Mouse (Mus musculus): Measurements from ENCODE around the gene Zfp553. TPM values are rescaled to one million over a fixed set of nuclear protein-coding genes. Genes with fewer than 3 reads are reported as not detected.

Zfp553 gene
- polyA plus RNA-seq, 1 experiment from 2014 or later: 74.7 TPM

DNA sequence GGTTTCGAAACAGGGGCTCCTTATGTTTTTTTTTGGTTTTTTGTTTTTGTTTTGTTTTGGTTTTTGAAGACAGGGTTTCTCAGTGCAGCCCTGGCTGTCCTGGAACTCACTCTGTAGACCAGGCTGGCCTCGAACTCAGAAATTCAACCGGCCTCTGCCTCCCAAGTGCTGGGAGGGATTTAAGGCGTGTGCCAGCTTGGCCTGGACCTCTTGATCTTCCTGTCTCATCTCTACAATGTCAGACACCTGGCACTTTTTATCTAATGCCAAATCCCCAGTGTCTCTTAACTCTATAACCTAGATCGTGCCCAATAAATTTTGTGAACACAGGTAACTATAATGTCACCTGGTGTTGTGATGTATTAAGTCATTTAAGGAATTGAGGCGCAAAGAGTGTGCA, 20.5 kb downstream of the Zfp553 start:
- peak overlapping the region; percentile 92 for H3K27ac ChIP-seq
- peak overlapping the region; percentile 59 for H3K4me3 ChIP-seq
- no peak for DNase-seq (ENCODE audit: extremely low spot score, low spot score)
- H3K4me1 ChIP-seq: peaks cover 22% of the 10 kb centered on the region
- WGBS: 79% methylated on average over 6 of the region's 6 CpGs
- H3K9me3 ChIP-seq: no peaks in the 10 kb centered on the region
- H3K27me3 ChIP-seq (ENCODE audit: poor library complexity, severe bottlenecking): no peaks in the 10 kb centered on the region
- H3K36me3 ChIP-seq (replicated peaks): peaks cover 65% of the 10 kb centered on the region

DNA sequence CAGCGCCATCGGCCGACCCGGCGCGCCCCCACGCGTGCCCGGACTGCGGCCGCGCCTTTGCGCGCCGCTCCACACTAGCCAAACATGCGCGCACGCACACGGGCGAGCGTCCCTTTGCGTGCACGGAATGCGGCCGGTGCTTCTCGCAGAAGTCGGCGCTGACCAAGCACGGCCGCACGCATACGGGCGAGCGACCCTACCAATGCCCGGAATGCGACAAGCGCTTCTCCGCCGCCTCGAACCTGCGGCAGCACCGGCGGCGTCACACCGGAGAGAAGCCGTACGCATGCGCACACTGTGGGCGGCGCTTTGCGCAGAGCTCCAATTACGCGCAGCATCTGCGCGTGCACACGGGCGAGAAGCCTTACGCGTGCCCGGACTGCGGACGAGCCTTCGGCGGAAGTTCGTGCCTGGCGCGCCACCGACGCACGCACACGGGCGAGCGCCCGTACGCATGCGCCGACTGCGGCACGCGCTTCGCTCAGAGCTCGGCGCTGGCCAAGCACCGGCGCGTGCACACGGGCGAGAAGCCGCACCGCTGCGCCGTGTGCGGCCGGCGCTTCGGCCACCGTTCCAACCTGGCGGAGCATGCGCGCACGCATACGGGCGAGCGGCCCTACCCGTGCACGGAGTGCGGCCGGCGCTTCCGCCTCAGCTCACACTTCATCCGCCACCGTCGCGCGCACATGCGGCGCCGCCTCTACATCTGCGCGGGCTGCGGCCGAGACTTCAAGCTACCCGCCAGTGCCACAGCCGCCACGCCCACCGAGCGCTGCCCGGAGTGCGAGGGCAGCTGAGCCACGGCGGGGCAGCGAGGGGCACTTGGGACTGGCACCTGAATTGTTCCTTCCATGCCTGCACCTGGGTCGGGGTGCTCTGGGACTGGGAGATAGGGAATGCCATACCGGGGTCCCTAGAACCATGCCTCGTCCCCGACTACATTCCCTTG, 21.2 kb downstream of the Zfp553 start:
- H3K27ac ChIP-seq: peak overlapping the region; percentile 92
- WGBS: under 1% methylated on average over 136 of the region's 136 CpGs
- peaks cover 65% of the 10 kb centered on the region for H3K36me3 ChIP-seq (replicated peaks)
- no peaks in the 10 kb centered on the region for H3K9me3 ChIP-seq
- H3K27me3 ChIP-seq (ENCODE audit: poor library complexity, severe bottlenecking): no peaks in the 10 kb centered on the region
- H3K4me1 ChIP-seq: peaks cover 28% of the 10 kb centered on the region
- H3K4me3 ChIP-seq: peak overlapping the region; percentile 59
- peak; percentile 90 for DNase-seq (ENCODE audit: extremely low spot score, low spot score)

DNA sequence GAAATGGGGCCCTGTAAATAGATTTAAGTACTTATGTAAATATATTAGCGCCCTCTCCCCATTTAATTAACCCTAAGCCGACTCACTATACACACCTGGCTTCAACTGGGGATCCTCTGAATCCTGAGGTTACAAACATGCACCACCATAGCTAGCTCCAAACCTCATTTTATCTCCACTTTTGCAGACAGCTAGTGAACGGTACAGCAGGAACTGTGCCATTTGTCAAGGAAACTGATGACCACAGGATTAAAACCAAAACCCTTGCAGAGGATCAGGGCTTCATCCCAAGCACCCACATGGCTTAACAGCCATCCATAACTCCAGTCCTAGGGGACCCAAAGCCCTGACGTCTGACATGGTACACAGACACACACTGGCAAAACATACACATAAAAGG, 22.1 kb downstream of the Zfp553 start:
- Histone ChIP-seq H3K4me1 (peaks cover 37% of the 10 kb centered on the region), H3K27ac (peak overlapping the region; percentile 92), H3K36me3 (replicated peaks) (peaks cover 58% of the 10 kb centered on the region), H3K4me3 (peak overlapping the region; percentile 59), H3K9me3 (no peaks in the 10 kb centered on the region), H3K27me3 (ENCODE audit: poor library complexity, severe bottlenecking) (no peaks in the 10 kb centered on the region)
- no peak for DNase-seq (ENCODE audit: extremely low spot score, low spot score)
- 38% methylated on average over 4 of the region's 4 CpGs for WGBS

DNA sequence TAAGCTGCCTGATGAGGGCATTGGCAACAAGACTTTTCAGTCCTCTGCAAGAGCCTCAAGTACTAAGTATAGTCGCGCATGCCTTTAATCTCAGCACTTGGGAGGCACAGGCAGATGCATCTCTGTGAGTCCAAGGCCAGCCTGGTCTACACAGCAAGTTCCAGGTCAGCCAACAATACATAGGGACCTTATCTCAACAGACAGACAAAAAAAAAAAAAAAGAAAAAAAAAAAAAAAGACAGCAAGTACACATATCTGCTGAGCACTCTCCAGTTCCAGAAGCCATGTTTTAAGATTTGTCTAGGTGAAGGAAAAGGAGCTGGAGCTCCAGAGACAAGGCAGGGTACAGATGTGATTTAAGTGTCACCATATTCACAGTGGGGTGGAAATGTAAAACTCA, 23.1 kb downstream of the Zfp553 start:
- H3K4me3 ChIP-seq: no peak overlapping the region
- peaks cover 52% of the 10 kb centered on the region for H3K36me3 ChIP-seq (replicated peaks)
- 97% methylated on average over 2 of the region's 2 CpGs for WGBS
- H3K27me3 ChIP-seq (ENCODE audit: poor library complexity, severe bottlenecking): no peaks in the 10 kb centered on the region
- no peak for DNase-seq (ENCODE audit: extremely low spot score, low spot score)
- peaks cover 41% of the 10 kb centered on the region for H3K4me1 ChIP-seq
- no peaks in the 10 kb centered on the region for H3K9me3 ChIP-seq
- no peak overlapping the region for H3K27ac ChIP-seq

DNA sequence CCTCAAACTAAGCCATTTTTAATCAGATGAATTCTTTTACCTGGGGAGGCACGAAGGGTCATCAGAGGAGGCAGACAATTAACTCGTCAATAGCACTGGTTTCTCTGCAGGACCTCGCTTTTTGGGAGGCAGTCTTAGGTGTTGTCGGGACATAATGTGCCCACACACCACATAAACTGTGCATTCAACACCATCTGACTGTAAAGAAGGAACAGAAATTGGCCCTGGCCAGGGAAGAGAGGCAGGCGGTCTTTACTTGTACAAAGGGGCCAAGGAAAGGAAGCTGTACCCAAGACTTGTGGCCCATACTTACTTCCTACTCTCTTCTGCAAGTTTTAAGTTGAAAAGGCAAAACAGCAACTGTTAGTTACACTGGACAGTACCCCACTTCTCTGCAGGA, 23.7 kb downstream of the Zfp553 start:
- H3K27me3 ChIP-seq (ENCODE audit: poor library complexity, severe bottlenecking): no peaks in the 10 kb centered on the region
- 91% methylated on average over 5 of the region's 5 CpGs for WGBS

DNA sequence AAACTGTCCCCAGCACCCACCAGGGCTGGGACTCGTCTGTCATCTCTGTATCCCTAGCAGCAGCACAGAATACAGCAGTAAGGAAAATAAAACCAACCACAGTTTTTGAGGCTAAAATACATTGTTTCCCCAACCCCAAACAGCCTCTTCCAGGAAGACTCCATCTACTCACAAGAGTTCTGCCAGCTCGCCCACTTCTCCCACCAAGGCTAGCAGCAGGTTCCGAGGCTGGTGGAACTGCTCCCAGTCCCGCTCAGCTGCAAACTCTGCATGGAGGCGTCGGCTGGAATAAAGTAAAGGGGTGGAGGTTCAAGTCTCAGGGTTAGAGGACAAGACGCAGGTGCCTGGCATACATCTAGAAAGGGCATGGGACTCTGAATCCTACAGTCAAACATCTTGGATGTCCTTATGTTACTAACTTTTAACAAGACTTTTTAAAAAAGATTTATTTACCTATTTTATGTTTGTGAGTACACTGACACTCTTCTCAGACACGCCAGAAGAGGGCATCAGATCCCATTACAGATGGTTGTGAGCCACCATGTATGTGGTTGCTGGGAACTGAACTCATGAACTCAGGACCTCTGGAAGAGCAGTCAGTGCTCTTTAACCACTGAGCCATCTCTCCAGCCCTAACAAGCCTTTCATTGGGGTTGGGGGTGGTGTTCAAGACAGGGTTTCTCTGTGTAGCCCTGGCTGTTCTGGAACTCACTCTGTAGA, 26.5 kb downstream of the Zfp553 start:
- Histone ChIP-seq H3K36me3 (replicated peaks) (peaks cover 39% of the 10 kb centered on the region), H3K9me3 (no peaks in the 10 kb centered on the region), H3K4me1 (peaks cover 37% of the 10 kb centered on the region), H3K27me3 (ENCODE audit: poor library complexity, severe bottlenecking) (no peaks in the 10 kb centered on the region), H3K27ac (peak overlapping the region; percentile 89; the same call in 1 of the 2 replicates), H3K4me3 (peak overlapping the region; percentile 79)
- 76% methylated on average over 8 of the region's 8 CpGs for WGBS
- DNase-seq (ENCODE audit: extremely low spot score, low spot score): no peak

More for the DNA sequence above, 23.7 kb downstream of the Zfp553 start:
- Histone ChIP-seq H3K4me1 (peaks cover 46% of the 10 kb centered on the region), H3K36me3 (replicated peaks) (peaks cover 47% of the 10 kb centered on the region), H3K4me3 (no peak overlapping the region), H3K27ac (no peak overlapping the region), H3K9me3 (no peaks in the 10 kb centered on the region)
- no peak for DNase-seq (ENCODE audit: extremely low spot score, low spot score)

DNA sequence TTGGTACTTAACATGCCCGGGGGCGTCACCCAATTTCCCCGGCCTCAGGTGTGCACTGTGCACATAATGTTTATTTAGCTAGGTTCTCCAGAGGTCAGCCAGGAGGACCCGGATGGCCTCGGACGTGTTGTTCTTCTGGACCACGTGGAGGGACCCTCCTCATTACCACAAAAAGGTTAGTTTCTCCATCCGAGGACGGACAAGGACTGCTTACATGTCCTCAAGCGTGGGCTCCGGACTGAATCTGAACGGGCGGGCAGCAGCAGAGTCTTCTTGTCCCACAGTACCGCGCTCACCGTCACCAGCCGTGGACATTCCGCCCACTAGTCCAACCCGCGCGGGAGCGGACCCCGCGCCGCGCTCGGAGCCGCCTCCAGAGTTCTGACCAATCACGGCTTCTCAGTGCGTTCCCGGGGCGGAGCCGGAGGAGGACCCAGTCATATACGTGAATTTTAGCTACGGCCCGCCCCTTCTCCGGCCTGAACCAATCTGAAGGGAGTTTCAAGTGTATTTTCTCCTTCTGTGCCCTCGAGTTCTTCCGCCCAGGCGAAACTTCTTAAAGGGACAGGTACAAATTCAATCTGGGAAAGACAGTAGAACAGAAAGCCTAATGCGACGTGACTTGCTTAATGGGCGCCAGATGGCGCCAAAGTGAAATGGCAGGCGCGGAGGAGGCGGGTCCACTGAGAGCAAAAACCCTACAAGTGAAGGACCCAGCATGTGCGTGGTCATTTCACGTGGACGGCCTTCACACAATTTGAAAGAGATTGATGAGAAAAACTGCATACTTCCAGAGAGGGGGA, 27.6 kb downstream of the Zfp553 start, which contains the start of gene Dctpp1:
Gene Dctpp1 (minus strand): TSS at position 401 of the 803 bp plus-strand sequence.
- H3K9me3 ChIP-seq: no peaks in the 10 kb centered on the region
- under 1% methylated on average over 50 of the region's 50 CpGs for WGBS
- peaks cover 38% of the 10 kb centered on the region for H3K36me3 ChIP-seq (replicated peaks)
- H3K27ac ChIP-seq: peak within 1 kb of the TSS; percentile 89
- H3K27me3 ChIP-seq (ENCODE audit: poor library complexity, severe bottlenecking): no peaks in the 10 kb centered on the region
- peaks cover 25% of the 10 kb centered on the region for H3K4me1 ChIP-seq
- H3K4me3 ChIP-seq: peak within 1 kb of the TSS; percentile 79
- DNase-seq (ENCODE audit: extremely low spot score, low spot score): peak; percentile 99

DNA sequence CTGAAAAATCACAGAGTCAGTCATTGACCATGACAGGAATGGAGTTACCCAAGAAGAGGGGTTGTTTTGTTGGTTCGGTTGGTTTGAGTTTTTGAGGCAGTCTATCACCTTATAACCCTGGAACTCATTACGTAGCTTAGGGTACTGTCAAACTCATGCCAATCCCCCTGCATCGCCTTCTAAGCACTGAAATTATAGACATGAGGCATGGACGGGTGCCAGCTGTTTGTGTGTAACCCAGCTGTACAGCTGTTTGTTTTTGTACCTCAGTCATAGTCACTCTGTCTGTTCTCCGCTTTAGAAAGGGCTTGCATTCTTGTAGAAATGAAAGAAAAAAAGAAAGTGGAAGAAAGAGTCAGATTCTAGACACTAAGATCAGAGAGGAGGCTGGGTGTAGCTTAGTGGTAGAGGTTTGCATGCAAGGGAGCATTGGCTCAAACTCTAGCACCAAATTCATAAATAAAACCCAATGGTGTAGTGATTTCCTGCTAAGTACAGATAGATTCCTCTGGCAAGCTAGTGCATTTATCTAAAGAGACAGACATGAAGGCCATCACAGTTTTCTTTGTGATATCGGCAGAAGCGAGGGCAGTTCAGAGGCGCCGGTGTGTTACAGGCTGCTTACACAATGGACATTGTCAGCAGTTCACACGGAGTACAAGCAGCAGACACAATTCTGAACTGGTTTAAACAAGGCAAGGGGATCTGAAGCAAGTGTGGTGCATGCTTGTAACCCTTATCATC, 29.5 kb downstream of the Zfp553 start:
- H3K4me3 ChIP-seq: no peak overlapping the region
- H3K9me3 ChIP-seq: no peaks in the 10 kb centered on the region
- peaks cover 24% of the 10 kb centered on the region for H3K4me1 ChIP-seq
- 86% methylated on average over 10 of the region's 10 CpGs for WGBS
- no peaks in the 10 kb centered on the region for H3K27me3 ChIP-seq (ENCODE audit: poor library complexity, severe bottlenecking)
- no peak for DNase-seq (ENCODE audit: extremely low spot score, low spot score)
- no peak overlapping the region for H3K27ac ChIP-seq
- peaks cover 19% of the 10 kb centered on the region for H3K36me3 ChIP-seq (replicated peaks)

DNA sequence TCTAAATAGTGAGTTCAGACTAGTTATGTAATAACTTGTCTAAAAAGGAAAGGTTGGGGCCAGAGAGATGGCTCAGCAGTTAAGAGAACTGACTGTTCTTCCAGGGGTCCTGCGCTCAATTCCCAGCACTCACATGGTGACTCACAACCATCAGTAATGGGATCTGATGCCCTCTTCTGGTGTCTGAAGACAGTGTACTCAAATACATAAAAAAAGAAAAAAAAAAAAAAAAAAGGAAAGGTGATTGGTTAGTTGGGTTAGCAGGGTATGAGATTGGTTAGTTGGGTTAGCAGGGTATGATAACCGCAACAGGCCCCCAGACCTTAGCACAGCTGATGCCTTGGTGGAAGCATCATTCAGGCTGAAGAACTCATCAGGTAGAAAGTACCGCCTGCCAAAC, 30.7 kb downstream of the Zfp553 start:
- Histone ChIP-seq H3K9me3 (0 out of 2 replicates have a peak, but pooled peaks cover 3% of the 10 kb centered on the region), H3K36me3 (replicated peaks) (peaks cover 11% of the 10 kb centered on the region), H3K4me3 (no peak overlapping the region), H3K27ac (no peak overlapping the region), H3K27me3 (ENCODE audit: poor library complexity, severe bottlenecking) (no peaks in the 10 kb centered on the region), H3K4me1 (peaks cover 24% of the 10 kb centered on the region)
- DNase-seq (ENCODE audit: extremely low spot score, low spot score): no peak
- 91% methylated on average over 3 of the region's 3 CpGs for WGBS

DNA sequence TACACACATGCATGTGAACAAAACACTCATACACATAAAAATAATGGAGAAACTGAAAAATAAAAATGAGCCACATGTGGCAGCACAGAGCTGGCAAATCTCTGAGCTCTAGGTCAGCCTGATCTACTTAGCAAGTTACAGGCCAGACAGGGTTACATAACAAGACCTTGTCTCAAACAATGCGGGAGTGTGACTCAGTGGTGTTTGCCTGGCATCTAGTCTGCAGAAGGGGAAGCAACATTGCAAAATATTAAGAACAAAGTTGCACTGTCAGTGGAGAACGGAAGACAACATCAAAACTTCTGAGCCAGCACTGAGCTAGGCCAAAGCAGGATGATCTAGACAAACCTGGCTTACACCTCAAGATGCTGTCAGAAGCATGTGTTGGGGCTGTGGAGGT, 37.4 kb downstream of the Zfp553 start:
- Histone ChIP-seq H3K27me3 (ENCODE audit: poor library complexity, severe bottlenecking) (no peaks in the 10 kb centered on the region), H3K9me3 (peaks cover 12% of the 10 kb centered on the region; the same call in 1 of the 2 replicates), H3K36me3 (replicated peaks) (peaks cover 47% of the 10 kb centered on the region), H3K4me3 (no peak overlapping the region), H3K4me1 (peaks cover 20% of the 10 kb centered on the region), H3K27ac (no peak overlapping the region)
- no peak for DNase-seq (ENCODE audit: extremely low spot score, low spot score)
- 92% methylated on average over 2 of the region's 2 CpGs for WGBS

DNA sequence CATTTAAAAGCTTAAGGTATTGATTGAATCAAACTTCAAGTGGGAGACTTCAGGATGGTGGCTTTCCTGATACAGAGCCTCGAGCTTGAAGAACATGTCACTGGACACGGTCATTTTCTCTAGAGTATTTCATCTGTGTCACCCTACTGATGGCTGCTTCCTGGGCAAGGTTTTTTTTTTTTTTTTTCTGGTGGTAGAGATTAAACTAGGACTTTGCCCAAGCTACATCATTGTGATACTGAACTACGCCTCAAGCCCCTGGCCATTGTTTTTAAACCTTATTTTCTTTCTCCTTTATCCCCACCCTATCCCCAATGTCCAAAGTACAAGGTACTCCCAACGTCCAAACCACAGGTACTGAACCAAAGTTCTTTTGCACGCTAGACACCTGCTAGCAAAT, 37.8 kb downstream of the Zfp553 start:
- no peak overlapping the region for H3K27ac ChIP-seq
- no peak for DNase-seq (ENCODE audit: extremely low spot score, low spot score)
- 92% methylated on average over 5 of the region's 5 CpGs for WGBS
- peaks cover 47% of the 10 kb centered on the region for H3K36me3 ChIP-seq (replicated peaks)
- H3K4me3 ChIP-seq: no peak overlapping the region
- peaks cover 12% of the 10 kb centered on the region; the same call in 1 of the 2 replicates for H3K9me3 ChIP-seq
- H3K4me1 ChIP-seq: peaks cover 20% of the 10 kb centered on the region
- H3K27me3 ChIP-seq (ENCODE audit: poor library complexity, severe bottlenecking): no peaks in the 10 kb centered on the region

DNA sequence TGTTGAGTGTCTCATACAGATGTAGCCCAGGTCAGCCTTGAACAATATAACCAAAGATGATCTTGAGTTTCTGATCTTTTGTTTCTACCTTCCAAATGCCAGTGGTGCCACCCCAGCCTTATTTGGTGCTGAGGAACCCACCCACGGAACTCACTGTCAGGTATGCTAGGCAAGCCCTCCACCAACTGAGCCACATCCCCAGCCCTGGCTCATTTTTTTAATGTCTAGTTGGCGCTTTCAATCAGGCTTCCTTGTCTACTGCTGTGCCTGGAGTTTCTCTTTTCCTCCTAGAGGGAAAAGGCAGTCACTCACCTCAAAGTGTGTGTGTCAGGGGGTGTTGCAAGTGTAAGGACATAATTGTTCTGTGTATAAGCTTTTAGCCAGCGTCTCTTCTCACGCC, 38.2 kb downstream of the Zfp553 start:
- Histone ChIP-seq H3K9me3 (peaks cover 12% of the 10 kb centered on the region; the same call in 1 of the 2 replicates), H3K27ac (no peak overlapping the region), H3K27me3 (ENCODE audit: poor library complexity, severe bottlenecking) (no peaks in the 10 kb centered on the region), H3K4me3 (no peak overlapping the region), H3K4me1 (peaks cover 20% of the 10 kb centered on the region), H3K36me3 (replicated peaks) (peaks cover 47% of the 10 kb centered on the region)
- DNase-seq (ENCODE audit: extremely low spot score, low spot score): no peak
- 95% methylated on average over 4 of the region's 4 CpGs for WGBS

All from forebrain, embryonic 10.5 days (tissue).